Mouse (Mus musculus) ovary, postnatal 36 days (tissue): Measurements from ENCODE around the gene Cdk7.
"Not testable (repeated sequence)": the region's sequence is repeated elsewhere in the genome, so short reads cannot be mapped to it uniquely, and the experiment has no call there.

Source experiments
- DNase-seq: peaks from one replicate; pipeline ENCODE4 v3.0.0; 2022; ENCODE audit warnings: low spot score, mixed read lengths

Gene Cdk7

DNA sequence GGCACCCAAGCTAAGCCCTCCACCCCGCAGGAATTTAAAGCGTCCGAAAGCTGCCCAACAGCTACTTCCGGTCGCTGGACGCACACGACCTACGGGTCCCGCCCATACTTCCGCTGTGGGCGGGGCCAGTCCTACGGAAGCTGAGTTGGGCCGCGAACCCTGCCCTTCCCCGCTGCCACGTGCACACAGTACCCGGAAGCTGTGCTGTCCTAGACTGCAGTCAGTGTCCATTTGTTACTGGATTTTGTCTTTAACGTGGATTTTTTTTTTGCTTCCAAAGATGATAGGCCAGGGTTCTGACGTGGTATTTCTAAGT, at the start of gene Cdk7:
Gene Cdk7 (minus strand): TSS at position 79 of the 316 bp plus-strand sequence.
- DNase-seq: peak; percentile 92

DNA sequence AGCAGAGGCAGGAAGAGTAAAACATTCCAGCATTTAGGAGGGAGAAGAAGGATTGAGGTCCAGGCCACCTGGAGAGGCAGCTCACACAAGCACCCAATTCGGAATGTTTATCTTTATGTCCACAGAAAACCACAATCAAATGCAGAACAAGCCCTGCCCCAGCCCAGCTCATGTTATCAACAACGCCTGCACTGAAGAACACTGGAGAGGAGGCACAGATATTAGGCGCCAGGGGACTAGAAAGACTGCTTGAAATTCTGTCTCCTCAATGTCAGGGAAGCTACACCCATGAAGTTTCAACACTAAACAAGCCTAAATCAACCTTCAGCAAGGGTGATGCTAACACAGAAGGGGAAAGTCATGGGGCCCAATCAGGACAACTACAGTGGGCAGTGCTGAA, 46.8 kb upstream of the Cdk7 start:
- DNase-seq: no peak

DNA sequence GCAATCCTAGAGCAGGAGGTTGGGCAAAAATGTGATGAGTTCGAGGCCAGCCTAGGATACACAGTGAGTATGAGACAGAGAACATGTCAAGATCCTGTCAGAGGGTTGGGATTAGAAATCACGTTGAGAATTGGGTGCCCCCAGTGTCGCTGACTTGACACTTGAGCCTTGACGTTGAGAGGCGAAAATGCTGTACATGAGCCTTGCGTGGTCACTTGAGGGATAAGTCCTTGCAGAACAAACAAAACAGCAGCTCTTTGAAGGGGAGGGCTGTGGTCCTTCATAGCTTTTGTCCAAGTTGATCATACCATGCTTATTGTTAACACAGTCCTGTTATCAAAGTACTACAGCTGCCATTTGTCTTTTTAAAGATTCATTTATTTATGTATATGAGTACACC, 46.0 kb upstream of the Cdk7 start:
- DNase-seq: no peak

DNA sequence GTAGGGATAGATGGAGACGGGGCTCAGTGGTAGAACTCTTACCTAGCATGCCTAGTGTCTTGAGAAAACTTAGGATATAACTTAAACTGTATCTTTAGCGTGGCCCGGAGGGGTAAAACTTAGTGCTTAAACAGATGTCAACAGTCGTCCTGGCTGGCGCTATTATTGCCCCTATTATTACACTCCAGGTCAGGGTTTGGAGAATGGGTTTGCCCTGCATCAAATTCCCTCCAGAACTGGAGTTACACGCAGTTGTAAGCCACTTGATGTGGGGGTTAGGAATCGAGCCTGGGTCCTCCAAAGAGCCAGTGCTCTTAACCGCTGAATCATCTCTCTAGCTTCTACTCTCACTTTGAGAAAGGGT, 45.3 kb upstream of the Cdk7 start:
- no peak for DNase-seq

DNA sequence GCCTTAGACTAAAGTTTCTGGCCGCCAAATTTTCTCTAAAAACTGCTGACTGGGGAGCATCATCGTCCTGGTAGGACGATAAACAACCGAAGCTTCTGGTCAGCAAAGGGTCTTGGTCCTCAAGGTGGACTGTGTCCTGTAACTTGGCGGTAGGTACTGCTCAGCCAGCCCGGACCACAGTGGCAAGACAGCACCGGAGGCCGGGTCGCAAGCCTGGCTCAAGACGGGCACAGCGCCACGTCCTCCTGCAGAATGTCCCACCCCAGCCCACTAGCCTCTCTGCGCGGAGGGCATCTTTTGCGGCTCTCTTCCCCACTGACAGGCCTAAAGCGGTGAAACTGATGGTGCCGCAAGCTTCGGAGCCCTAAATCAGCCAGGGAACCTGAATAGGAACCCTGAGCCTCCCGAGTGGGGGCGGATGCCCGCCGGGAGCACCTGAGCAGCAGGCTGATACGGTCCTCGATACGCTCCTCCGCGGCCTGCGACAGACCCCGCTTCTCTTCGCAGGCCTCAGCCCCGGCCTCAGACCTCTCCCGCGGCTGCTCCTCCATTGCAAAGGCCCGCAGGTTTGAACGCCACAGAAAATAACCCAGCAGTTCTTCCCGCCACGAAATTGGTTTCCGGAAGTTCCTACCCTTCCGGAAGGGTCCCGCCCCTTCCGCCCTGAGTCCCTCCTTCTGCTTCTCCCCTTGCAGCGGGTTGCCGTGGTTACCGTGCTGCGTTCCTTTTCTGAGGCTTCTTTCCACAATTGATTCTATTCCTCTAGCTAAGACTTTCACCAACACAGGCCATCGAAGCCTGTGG, 44.7 kb upstream of the Cdk7 start, which contains the start of gene Cenph:
Gene Cenph (minus strand): TSS at position 648 of the 804 bp plus-strand sequence.
- DNase-seq: peak; percentile 82

DNA sequence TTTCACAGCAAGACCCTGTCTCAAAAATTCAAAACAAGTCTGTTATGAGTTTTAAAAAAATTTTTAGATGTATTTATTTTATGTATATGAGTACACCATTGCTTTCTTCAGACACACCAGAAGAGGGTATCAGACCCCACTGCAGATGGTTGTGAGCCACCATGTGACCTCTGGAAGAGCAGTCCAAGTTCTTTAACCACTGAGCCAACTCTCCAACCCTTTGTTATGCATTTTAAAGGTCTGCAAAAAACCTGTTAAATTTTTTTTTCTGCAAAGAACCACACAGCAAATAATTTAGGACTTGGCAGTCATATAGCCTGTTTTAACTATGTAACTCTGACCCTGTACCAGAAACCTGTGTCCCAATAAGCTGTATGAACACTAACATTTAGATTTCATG, 44.0 kb upstream of the Cdk7 start:
- DNase-seq: no peak

DNA sequence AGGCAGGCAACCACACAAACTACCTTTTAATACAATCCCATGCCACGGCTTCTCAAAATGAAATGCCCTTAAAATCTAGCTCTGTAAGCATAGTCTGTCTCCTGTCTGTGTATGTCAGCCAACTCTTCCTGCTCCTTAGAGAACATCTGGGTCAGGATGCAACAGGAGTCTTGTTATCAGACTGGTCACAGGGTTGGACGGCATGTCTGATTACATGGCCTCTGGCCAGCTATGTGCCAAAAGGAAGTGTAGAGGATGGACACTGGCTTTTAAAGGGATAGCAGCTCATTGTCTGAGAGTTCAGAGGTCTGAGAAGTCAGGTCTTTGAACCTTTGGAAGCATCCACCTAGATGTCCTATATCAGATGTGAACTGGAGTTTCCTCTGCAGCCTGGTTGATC, 24.6 kb upstream of the Cdk7 start:
- DNase-seq: no peak

DNA sequence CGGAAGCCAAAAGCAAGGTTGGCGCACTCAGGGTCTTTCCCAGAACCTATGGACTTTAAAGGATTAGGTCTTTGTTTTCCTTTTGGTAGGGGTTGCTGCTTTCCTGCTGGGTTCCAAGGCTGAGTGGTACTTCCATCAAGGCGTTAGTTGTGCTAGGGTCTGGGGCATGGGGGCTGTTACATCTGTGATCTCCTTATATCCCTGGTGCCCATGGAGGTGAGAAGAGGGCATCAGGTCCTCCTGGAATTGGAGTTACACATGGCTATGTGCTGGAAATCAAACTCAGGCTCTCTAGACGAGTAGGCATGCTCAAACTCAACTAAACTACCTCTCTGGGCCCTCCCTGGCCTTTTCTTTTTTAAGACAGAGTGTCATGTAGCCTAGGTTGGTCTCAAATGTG, 23.4 kb upstream of the Cdk7 start:
- DNase-seq: no peak

DNA sequence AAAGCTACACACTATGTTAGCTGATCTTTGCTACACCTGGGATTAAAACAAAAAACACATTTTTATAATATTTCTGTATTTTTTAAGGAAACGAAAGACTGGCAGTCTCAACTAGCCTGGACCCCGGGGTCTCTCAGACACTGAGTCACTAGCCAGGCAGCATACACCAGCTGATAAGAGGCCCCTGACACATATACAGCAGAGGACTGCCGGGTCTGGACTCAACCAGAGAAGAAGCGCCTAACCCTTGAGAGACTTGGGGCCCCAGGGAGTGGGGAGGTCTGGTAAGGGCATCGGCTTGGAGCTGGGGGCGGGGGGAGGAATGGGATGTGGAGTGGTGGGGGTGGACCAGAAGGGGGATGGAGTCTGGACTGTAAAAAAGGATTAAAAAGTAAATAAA, 22.3 kb upstream of the Cdk7 start:
- no peak for DNase-seq

DNA sequence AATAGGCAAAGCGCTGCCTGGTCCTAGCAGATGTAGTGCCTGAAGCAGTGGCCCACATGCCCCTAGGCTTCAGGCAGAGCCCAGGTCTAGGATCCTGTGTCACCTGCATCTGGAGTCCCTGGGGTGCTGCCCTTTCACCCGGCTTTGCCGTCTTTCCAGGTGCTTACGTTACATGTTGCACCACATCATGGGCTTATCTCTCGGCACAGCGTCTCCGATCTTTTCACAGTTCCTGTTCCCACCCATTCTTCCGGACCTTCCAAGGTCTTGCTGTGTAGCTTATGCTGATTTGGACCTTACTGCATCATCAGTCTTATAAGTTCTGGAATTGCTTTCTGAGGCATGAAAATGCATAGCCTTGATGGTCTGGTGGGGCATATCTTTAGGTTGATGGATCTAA, 21.8 kb upstream of the Cdk7 start:
- no peak for DNase-seq

DNA sequence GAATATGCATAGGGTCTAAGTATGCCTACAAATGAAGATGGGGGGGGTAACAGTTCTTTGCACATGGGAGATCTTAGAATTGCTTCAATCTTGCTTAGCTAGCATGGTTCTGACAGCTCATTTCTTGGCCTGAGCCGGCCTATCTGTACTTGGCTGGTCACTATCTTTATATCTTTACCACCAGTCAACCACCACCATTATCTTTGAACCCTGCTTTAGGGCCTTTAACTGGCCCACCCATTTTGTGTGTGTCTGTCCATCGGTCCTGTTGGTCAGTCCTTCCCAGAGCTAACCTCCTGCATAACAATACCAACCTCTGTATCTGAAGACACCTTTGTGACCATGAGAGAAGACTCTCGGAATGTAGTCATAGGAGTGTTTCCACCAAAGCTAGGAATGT, 20.7 kb upstream of the Cdk7 start:
- DNase-seq: no peak

DNA sequence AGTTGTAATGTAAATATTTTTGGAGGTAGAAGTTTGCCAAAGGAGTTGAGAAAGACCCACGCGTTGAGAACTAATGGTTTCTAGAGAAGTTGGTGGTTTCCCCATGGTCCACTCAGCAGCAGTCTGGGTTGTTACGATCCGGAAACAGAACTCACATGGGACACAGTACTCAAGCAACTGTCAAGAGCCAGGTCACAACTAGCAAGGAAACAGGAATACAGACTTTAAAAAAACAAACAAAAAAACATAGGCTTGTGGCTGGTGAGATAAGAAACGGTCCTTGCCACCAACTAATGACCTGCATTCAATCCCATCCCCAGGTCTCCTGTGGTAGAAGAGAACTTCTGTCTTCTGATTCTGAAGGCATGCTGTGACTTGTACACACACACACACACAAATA, 20.1 kb upstream of the Cdk7 start:
- DNase-seq: no peak

DNA sequence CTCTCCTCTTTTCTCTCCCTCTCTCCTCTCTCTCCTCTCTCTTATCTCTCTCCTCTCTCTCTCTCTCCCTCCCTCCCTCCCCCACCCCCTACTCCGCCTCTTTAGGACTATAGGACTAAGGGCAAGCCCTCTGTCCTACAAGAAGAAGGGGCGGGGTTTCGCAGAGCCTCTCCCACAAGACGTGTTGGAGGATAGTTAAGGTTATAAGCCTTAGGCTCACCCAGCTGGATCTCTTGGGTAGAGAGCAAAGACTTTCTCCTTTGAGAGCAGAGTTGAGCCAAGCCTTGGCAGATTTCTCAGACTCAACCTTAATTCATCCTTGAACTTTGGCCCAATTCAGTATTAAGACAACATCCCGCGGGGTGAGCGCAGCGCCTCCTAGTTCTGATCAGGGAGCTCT, 17.9 kb upstream of the Cdk7 start:
- DNase-seq: no peak

DNA sequence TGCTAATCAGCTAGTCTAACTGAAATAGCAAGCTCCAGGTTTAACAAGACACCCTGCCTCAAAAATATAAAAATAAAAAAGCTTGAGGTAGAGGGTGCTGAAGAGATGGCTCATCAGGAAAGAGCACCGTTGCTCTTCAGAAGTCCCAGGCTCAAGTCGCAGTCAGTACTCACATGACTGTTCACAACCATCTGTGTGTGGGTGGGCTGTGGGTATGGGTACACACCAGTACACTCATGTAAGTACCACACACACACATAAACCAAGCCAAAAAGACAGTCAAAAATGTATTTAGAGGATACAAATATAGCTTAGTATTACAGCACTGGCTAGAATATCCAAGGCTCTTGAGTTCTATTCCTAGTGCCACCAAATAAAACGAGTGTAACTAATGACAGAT, 15.4 kb upstream of the Cdk7 start:
- no peak for DNase-seq

DNA sequence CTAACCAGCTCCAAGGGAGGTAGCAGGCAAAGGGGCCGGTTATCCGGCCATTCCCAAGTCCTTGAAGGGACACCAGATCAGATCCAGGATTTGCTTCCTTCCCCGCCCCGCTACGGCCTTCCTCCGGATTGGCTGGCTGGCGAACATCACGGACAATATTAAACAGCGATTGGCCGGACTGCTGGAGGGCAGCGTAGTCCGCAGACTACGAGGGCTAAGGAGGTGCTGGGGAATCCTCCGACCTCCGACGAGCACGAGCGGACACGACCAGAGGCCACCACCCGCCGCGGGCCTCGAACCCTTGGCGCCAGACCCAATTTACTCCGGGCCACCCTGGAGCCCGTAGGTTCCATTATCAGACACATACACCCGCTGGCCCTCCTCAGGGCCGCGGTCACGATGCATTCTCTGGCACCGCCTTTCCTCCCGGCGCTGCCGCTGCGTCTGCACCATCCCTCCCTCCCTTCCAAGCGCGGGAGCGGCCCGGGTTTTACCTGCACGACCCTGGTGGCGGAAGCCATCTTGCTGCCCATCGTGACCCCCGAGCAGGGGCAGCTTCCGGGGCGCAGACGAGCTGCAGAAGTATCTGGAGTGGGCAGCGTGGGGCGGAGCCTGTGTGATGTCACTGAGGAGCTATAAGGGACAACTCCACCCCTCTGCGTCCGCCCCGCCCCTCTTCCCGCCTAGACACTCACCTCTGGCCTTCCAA, 13.5 kb upstream of the Cdk7 start, which contains the start of gene Mrps36:
Gene Mrps36 (minus strand): TSS at position 624 of the 709 bp plus-strand sequence.
- peak; percentile 91 for DNase-seq

DNA sequence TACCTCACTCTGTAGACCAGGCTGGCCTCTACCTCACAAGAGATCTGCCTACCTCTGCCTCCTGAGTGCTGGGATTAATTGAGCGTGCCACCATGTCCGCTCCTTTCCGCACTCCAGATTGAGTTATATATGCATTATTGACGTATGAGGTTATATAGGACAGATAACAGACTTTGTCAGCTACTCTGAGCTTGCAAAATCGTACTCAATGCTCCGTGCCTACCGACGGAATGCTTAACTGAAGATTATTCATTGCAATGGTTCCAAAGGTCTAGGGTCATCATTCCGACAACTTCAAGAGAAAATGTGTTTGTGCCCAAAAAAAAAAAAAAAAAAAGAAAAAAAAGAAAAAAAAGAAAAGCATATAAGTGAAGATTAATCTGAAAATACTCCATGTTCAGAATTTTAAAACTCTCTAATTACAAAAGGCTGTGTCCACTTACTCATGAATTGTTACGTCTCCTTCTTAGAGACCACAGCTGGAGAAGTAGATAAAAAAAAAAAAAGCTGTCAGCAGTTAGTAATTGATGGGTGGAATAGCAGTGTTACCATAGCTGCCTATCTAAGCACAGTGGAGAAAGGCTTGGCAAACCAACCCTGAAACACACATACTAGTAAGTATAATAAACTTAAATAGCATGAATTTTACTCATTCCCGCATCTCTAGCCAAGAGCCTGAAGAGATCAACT, 12.8 kb upstream of the Cdk7 start:
- DNase-seq: no peak

DNA sequence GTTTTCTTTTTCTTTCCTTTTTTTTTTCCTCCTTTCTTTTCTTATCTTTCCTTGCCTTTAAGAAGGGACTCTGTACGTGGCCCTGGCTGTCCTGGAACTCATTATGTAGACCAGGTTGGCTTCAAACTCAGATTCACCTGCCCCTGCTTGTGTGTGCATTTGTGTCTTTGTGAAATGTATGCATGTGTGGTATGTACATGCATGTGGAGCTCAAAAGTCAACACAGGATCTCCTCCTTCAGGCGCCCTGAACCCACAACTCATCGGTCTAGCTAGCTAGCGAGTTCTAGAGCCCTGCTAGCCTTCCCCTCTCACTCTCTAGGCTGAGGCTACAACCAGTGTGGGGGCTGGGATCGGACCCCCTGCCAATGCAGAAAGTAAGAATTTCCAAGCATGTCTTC, 12.1 kb upstream of the Cdk7 start:
- no peak for DNase-seq

DNA sequence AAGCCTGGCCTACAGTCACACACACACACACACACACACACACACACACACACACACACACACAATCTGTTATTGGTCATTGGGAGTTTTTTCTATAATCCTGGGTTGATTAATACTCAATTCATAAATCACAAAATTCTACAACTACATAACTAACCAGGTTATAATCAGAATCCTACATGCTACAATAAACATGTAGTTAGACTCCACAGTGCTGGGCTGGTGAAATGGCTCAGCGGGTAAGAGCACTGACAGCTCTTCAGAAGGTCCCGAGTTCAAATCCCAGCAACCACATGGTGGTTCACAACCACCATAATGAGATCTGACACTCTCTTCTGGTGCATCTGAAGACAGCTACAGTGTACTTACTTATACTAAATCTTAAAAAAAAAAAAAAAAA, 2.0 kb upstream of the Cdk7 start:
- no peak for DNase-seq

DNA sequence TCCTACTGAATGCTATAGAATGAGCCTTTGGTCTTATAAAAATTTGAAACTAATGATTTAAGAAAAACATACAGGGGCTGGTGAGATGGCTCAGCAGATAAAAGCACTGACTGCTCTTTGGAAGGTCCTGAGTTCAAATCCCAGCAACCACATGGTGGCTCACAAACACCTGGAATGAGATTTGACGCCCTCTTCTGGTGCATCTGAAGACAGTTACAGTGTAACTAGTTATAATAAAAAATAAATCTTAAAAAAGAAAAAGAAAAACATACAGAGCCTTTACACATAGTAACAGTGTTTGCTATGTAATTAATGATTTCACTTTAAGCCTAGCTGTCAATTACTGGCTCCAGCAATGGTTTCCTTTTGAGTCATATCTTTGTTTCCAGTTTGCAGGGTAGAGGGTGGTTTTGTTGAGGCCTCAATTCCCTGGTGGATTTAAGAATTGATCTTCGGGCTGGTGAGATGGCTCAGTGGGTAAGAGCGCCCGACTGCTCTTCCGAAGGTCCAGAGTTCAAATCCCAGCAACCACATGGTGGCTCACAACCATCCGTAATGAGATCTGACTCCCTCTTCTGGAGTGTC, 815 bp upstream of the Cdk7 start:
- DNase-seq: not testable (repeated sequence)

DNA sequence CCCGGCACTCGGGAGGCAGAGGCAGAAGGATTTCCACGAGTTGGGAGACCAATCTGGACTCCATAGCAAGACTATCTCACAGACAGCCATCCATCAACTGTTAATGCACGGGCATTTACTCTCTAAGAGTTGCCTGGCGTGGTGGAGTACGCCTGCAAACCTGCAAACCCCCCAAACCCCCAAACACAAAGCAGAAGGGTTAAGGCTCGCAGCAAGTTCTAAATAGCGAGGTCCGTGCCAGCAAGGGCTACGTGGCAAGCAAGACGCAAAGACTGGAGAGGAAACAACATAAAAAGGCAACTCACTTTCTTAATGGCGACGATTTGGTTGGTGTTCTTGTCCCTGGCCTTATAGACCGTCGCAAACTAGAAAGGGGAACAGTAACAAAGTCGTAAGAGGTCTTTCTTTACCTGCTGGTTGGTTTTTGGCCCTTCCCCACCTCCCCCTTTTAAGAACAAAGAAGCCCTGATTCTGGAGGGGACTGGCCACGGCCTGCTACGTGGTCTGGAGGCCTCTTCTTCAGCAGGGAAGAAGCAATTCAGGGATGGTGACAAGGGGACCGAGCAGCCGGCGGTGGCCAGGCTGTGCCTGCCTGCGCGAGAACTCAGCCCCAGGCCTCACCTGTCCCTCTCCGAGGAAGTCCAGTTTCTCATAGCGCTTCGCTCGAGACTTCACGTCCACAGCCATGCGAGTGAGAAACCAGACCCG, 432 bp downstream of the Cdk7 start:
- DNase-seq: peak; percentile 10

DNA sequence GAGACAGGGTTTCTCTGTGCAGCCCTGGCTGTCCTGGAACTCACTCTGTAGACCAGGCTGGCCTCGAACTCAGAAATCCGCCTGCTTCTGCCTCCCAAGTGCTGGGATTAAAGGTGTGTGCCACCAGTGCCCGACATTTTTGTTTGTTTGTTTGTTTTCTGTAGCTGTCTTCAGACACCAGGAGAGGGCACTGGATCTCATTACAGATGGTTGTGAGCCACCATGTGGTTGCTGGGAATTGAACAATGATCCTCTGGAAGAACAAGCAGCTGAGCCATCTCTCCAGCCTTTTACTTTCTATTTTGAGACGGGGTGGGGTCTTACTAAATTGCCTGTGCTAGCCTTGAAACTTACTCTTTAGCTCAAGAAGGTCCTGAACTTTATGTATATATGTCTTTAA, 2.2 kb downstream of the Cdk7 start:
- not testable (repeated sequence) for DNase-seq

DNA sequence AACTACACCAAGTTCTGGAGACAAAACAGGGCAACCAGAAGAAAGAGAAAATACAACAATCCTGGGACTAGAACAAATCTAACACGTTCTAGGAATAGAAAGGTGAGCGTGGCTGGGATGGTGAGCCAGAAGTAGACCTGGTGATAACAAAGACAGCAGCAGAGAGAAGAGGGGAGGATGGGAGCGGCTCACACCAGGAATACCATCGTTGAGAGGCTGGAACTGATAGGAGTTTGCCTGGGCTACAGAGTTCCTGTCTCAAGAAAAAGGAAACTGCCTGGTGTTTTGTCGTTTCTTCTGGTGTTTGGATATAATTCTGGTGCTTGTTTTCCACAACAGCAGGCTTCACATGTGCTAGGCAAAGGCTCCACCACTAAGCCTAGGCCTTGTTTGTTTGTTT, 2.7 kb downstream of the Cdk7 start:
- no peak for DNase-seq
